ENCODE assay signal across 12 mouse cellular contexts in genomic region chr11:80669934-80670333, GRCm38 (mm10).
DNase-seq lines count a peak whose midpoint lies in the region; ATAC-seq lines count a peak whose summit lies in the region.
"Had no signal": no experiment of that assay in that cellular context is flagged by ENCODE, and none has a peak within 500 bp of the region (broad histone marks: within the 10 kb centered on the region; RNA-seq: fewer than 3 reads in every experiment).

No protein-coding gene starts in this region.

- 0 out of 2 replicates have a peak overlapping the region, but pooled peaks have one; percentile 13 for H3K9ac ChIP-seq in forebrain, embryonic 14.5 days (ENCODE audit: low read length)
- H3K9ac ChIP-seq: heart, embryonic 15.5 days had no signal

- no peak overlapping the region for H3K4me2 ChIP-seq in forebrain, embryonic 14.5 days (ENCODE audit: low read length)
- H3K4me2 ChIP-seq: heart, embryonic 15.5 days had no signal

- no peaks in the 10 kb centered on the region for H3K36me3 ChIP-seq in forebrain, embryonic 14.5 days (ENCODE audit: control insufficient read depth, insufficient read depth, low read length)
- H3K36me3 ChIP-seq: heart, embryonic 15.5 days had no signal

- no peaks in the 10 kb centered on the region for H3K27me3 ChIP-seq in forebrain, embryonic 14.5 days (replicated peaks; ENCODE audit: control insufficient read depth, insufficient read depth, low read length)
- H3K27me3 ChIP-seq: heart, embryonic 15.5 days had no signal

- no peak overlapping the region for H3K4me3 ChIP-seq in forebrain, embryonic 14.5 days (ENCODE audit: low read depth, low read length)
- H3K4me3 ChIP-seq: heart, embryonic 15.5 days had no signal

- no peaks in the 10 kb centered on the region for H3K4me1 ChIP-seq in forebrain, embryonic 14.5 days (ENCODE audit: control insufficient read depth, insufficient read depth, low read length)
- H3K4me1 ChIP-seq: heart, embryonic 15.5 days had no signal

- H3K27ac ChIP-seq in forebrain, embryonic 14.5 days (ENCODE audit: low read depth, low read length) = no peak overlapping the region
- H3K27ac ChIP-seq: heart, embryonic 15.5 days; kidney, postnatal 0 days; macrophage had no signal

- WGBS in forebrain, embryonic 14.5 days = 64% methylated on average over 4 of the region's 4 CpGs

- peak; percentile 29 for DNase-seq in right cerebral cortex, postnatal 4 days
- no peak for DNase-seq in right cerebral cortex, postnatal 14 days
- DNase-seq in forebrain, embryonic 14.5 days (ENCODE audit: low spot score) = peak; percentile 31
- DNase-seq in layer of hippocampus, postnatal 25 days (ENCODE audit: extremely low spot score in 1 of 2, low spot score in 1 of 2) = peak; percentile 17 to 20
- no peak for DNase-seq in embryo, embryonic 11 days
- DNase-seq in gastrocnemius, postnatal 25 days = no peak
- no peak for DNase-seq in lung, adult 18-20 months
- DNase-seq: liver; thymus, postnatal 25 days had no signal

- ATAC-seq in forebrain, embryonic 14.5 days = peak; percentile 18; the same call in 1 of the 2 replicates

- no peaks in the 10 kb centered on the region for H3K9me3 ChIP-seq in forebrain, embryonic 14.5 days (replicated peaks; ENCODE audit: control insufficient read depth, low read length)
- H3K9me3 ChIP-seq: heart, embryonic 15.5 days had no signal

Comparison
In these comparisons a context has a peak if more than half of its experiments do, and no peak if none do; other contexts are left out.
1. DNase-seq: peak in right cerebral cortex, postnatal 4 days (single experiment), forebrain, embryonic 14.5 days (single experiment) and layer of hippocampus, postnatal 25 days (2 of 2); none in right cerebral cortex, postnatal 14 days (single experiment), embryo, embryonic 11 days (single experiment), gastrocnemius, postnatal 25 days (single experiment) and lung, adult 18-20 months (0 of 2).